Mouse (Mus musculus) T-helper 1 cell (primary cell): Measurements from ENCODE around the gene Akt1s1.
"Not testable (repeated sequence)": the region's sequence is repeated elsewhere in the genome, so short reads cannot be mapped to it uniquely, and the experiment has no call there.

Experiments
- in situ Hi-C: fragments of 300-600 bp; cut with MboI, MseI; formaldehyde crosslinking; loops from one replicate; pipeline ENCODE4 v1.15.1; 2025; ENCODE audit warnings: high pct_unique_total_duplicates

Gene Akt1s1

DNA sequence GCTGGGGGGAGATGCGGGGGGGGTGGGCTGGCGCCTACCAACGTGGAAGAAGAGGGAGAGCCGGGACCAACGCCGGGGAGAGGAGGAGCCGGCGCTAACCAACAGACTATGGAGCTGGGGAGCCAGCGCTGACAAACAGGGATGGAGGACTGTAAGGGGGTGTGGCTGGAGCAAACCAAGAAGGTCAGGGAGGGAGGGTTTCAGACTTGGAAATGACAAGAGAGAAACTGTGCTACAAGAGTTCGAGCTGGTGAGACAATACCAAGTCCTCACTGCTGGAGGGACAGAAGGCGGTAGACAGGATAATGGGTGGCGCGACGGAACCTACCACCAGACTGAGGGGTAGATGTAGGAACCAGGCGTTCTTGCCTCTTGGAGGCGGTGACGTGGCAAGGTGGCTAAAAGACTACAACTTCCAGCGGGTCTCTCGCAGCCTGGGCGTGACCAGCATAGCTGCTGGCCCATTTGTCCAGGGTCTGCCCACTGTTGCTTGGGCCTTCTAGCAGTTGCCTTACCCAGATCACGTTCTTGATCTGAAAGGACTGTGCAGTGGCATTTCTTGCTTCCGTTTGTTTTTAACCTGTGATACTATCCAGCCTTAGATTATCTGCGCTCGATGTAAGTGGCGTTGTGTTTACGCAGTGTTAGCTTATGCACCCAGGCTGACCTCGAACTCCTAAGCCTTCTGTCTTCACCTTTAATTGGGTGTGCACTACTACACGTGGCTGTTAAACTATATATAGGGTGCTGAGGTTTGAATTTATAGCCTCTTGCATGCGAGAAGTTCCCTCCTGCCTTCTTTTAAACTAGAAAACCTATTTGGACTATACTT lies 21.1 kb downstream of the Akt1s1 start, which contains the start of gene Ptov1:
Gene Ptov1, minus strand, starts transcription at position 92 of the 832 bp plus-strand sequence.
- in situ Hi-C loops: no loop called here

DNA sequence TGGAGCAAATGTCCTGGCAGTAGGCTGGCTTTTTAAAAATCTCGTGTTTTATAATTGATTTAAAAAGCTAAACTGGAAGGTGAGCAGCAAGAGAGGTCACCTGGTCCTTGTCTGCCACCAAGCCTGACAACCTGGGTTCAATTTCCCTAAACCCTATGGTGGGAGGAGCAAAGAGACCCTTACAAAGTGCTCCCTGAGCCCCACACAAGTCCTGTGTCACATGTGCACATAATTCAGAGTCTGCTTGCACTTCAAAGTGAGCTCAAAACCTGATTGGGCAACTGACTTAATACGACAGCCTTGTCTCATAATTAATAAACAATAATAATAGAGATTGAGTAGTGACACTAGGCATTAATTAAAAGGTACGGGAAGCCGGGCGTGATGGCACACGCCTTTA lies 21.8 kb downstream of the Akt1s1 start:
- in situ Hi-C loops: no loop called here

DNA sequence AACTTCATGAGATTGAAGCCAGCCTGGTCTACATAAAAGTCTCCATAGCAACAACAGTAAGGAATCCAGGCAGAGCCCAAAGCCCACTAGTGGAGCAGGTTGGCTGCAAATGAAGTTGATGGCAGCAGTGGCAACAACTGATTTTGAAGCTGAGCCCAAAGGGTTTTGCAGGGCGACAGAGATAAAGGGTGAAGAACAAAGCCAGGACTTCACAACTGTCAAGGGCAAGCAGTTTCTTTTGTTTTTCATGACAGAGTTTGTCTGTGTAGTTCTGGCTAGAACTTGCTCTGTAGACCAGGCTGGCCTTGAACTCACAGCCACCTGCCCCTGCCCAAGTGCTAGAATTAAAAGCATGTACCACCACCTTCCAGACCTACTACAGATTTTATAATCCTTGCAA lies 22.4 kb downstream of the Akt1s1 start:
- in situ Hi-C loops: no loop called here

DNA sequence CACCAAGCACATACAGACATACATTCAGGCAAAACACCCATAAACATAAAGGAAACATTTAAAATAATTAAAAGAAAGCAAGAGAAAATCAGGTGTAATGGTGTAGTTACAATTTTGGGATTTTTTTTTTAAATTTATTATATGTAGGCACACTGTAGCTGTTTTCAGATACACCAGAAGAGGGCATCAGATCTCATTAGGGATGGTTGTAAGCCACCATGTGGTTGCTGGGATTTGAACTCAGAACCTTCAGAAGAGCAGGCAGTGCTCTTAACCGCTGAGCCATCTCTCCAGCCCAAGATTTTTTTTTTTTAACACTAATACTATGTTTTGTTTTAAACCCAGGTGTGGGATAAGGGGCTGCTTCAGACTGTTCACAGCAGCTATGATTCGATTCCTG lies 23.0 kb downstream of the Akt1s1 start:
- in situ Hi-C loops: not testable (repeated sequence)

DNA sequence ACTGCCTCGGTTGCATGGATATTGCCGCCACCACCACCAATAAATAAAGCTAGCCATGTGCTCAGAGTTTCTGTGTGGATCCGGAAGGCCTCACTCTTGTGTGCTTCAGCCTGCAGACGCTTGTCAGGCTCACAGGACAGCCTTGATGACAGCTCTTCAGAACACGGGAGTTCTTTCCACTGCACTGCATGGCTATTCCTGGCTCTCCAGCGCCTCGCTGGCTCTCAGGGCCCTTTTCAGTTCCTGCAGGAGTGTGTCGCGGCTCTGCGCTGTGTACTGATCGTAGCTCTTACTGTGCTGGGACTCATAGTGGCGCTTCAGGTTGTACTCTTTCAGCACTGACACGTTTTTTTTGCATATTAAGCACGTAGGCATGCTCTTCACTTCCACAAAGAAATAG lies 29.0 kb downstream of the Akt1s1 start:
- in situ Hi-C loops: no loop called here

DNA sequence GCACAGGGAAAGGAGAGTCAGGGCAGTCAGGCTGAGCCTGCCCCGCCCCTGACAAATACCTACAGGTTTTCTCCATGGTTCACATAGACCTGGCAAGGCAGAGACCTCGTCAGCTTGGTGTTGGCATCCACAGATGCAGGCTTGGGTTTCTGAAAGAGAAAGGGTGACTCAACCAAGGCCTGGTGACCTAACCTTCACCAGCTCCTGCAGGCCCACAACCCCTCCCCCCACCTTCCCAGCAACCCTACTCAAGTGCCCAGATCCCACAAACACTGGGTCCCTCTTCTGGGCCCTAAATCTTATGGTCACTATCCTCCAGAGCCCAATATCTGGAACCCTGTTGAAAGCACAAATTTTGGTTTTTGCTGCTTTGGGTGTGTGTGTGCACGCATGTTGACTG lies 34.2 kb downstream of the Akt1s1 start:
- in situ Hi-C loops: loop anchor here (5.0 kb wide), 1 partner anchor 74 kb away; no protein-coding TSS in a partner anchor

DNA sequence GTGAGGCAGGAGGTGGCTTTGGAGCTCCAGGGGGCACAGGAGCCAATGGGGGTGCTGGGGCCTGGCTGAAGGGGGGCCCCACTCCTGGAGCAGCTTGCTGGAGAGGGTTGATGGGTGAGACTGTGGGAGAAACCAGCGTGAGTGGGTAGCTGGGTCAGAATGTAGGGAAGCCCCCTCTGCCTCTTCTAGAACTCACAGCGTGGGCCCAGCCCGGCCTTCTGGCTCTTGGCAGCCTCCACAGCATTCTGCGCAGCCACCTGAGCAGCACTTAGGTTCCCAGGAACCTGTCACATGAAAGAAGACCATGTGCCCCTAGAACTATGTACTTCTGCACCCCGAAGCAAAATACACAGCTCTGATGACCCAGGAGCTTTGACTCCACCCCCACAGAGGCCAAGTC lies 35.8 kb downstream of the Akt1s1 start:
- in situ Hi-C loops: loop anchor here (5.0 kb wide), 1 partner anchor 73 kb away; no protein-coding TSS in a partner anchor

DNA sequence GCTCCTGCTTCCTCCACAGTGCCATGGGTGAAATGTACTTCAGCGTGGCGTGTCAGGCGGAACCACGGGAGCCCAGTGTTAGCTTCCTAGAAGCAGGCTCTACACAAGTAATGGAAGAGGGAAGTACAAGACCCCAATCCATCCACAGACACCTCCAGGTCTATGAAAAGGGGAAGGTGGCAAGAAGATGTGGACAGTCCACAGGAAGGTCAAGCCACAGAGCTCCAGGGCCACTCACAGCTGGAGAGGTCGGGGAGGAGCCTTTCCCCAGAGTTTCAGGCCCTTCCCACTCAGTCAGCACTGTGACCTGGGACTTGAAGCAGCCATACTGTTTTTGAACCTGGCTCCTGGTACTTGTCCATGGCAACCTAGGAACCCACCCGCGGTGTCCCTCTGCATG lies 38.2 kb downstream of the Akt1s1 start:
- in situ Hi-C loops: no loop called here

DNA sequence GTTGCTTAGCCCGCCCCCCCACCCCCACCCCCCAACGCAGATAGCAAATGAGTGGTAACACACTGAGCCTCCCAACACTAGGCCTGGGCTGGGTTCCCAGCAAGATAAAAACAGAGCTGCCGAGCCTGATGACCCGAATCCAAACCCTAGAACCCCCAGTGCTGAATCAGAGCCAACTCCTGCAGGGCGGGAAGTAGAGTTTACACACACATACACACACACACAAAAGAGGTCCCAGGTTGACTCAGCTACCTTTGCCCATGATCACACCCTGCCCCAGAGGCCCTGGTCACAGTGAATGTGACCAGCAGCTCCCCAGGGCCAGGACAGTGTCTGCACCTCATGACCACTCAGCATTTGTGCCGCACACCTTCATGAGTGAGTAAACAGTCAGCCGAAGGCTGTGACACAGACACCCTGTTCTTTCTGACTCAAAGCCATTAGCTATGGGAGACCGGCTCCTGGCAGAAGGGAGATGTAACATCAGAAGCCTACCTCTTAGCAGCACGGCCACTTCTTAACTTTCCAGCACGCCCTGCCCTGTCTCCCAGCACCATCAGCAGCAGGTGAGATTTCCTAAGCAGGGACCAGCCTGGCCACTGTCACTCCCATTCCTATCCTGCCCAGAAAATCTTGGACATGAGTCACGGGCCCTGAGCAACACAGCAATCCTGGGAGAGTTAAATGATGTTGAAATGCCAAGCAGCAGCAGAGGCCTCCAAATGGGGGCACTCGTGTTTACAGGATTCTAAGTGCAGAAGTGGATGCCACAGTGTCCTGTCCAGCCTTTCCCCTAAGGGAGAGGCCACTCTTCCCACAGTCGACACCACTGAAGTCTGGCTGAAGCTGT lies 39.7 kb downstream of the Akt1s1 start:
- in situ Hi-C loops: no loop called here

DNA sequence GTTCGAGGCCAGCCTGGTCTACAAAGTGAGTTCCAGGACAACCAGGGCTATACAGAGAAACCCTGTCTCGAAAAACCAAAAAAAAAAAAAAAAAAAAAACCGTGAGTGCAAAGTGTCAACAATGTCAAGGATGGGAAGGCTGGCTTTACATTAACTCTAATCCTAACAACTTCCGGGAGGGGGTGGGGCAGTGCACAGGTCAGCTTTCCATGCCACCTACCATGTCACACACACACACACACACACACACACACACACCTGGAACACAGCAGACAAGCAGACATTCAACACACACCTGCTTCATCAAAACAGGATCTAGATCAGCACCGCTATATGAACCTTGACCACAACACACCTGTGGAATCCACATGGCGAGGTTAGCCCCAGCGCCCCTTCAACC lies 41.4 kb downstream of the Akt1s1 start:
- in situ Hi-C loops: loop anchor here (10.0 kb wide), 1 partner anchor 815 kb away; the partner anchor contains the start of gene Dbp

DNA sequence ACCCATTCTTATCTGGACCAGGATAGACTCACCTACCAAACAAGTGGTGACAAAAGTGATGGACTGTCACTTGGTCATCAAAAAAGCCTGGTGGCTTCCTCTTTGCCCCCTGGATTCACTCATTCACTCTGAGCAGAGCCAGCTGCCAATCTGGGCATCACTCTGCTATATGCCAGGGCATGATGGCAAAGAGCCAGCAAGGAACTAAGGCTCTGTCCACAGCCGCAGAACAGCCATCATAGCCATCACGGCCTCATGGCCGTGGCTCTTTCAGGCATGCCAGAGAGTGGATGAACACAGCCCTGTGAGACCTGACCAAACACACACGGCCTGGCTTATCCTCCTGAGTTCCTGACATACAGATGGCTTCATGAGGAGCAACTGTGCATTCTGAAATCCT lies 41.9 kb downstream of the Akt1s1 start:
- in situ Hi-C loops: loop anchor here (10.0 kb wide), 1 partner anchor 814 kb away; the partner anchor contains the start of gene Dbp

DNA sequence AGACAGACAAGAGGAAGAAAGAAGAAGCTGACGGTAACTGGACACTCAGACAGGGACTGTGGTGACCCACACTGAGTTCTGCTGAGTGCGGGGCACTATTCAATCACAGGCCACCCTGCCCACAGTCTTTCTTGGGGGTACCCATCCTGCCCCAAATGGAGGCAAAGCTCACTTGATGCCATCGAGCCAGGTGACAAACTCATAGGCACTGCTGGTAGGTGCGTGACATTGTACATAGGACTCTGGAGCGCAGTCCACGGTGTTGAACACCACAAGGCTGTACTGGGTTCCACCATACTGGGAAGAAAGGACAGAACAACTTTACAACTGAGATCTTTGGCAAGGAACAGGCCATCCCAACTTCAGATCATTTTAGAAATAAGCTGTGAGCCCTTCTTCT lies 42.8 kb downstream of the Akt1s1 start:
- in situ Hi-C loops: loop anchor here (10.0 kb wide), 1 partner anchor 813 kb away; the partner anchor contains the start of gene Dbp

DNA sequence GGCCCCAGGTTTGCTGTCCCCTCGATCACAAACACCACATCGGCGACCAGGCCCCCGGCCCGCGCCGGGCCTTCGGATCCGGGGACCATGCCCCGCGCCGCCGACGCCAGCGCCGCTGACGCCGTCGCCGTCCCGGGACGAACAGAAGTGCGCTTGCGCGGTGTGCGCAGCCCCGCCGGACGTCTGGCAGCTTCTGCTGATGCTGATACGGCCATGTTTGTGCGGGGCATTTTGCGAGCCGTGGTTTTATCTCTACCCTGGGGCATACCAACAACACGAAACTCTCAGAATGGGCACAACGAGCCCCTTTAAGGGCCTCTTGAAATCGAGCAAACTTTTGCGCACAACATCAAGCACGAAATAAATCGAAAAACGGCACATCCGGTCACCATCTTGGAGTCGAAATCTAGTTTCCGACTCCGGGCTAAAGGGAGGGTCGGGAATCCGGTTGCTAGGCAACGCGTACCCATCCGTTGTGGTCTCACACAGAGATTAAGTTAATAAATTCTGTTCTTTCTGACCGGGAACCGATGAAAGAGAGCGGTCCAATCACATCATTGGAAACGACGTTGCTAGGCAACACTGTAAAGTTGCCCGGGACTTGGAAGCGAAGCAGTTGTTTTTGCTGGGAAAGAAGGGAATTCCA lies 43.6 kb downstream of the Akt1s1 start, which contains the start of gene Med25:
Gene Med25, minus strand, starts transcription at position 437 of the 646 bp plus-strand sequence.
- in situ Hi-C loops: loop anchor here (10.0 kb wide), 1 partner anchor 812 kb away; the partner anchor contains the start of gene Dbp

DNA sequence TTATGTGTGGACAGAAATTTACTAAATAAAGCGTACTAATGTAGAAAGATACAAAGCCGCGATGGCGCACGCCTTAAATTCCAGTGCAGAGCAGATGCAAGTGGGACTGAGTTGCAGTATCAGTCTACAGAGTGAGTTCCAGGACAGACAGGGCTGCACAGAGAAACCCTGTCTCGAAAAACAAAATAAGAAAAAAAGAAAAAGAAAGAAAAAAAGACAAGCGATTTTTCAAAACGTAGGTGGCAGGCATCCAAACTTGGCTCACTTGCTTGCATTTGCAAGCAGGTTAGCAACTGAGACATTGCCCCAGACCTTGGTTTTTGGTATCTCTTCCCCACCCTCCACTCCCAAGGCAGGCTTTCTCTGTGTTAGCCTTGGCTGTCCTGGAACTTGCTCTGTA lies 44.4 kb downstream of the Akt1s1 start:
- in situ Hi-C loops: loop anchor here (10.0 kb wide), 1 partner anchor 812 kb away; the partner anchor contains the start of gene Dbp

DNA sequence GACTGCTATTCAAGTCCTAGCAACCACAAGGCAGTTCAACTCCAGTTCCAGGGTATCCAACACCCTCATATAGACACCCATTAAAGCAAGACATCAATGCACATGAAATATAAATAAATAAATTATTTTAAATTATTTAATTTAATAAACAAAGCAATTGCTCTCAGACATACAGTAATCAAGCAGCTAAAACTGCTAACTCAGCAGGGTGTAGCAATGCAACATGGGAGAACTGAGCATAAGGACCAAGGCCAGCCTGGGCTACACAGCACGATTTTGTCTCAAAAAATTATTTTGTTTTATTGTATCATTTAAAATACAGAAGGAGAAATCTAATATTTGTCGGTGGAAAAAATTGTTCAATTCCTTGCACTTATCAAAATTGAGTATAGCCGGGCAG lies 45.4 kb downstream of the Akt1s1 start:
- in situ Hi-C loops: loop anchor here (10.0 kb wide), 1 partner anchor 811 kb away; the partner anchor contains the start of gene Dbp

DNA sequence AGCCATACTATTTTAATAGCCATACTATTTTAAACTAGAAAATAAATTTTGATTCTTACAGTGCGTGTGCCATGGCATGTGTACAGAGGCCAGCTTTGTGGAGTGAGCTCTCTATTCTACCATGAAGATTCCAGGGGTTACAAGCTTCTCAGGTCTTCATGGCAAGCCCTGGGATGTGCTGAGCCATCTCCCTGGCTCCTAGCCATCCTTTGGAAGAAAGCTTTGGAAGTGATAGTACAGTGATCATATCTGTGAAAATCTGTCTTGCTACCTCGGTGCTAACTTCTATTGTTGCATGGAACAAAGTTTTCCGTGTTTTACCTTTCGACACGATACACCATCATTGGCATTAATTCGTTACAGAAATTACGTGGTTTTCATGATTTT lies 46.4 kb downstream of the Akt1s1 start:
- in situ Hi-C loops: loop anchor here (10.0 kb wide), 1 partner anchor 810 kb away; the partner anchor contains the start of gene Dbp

DNA sequence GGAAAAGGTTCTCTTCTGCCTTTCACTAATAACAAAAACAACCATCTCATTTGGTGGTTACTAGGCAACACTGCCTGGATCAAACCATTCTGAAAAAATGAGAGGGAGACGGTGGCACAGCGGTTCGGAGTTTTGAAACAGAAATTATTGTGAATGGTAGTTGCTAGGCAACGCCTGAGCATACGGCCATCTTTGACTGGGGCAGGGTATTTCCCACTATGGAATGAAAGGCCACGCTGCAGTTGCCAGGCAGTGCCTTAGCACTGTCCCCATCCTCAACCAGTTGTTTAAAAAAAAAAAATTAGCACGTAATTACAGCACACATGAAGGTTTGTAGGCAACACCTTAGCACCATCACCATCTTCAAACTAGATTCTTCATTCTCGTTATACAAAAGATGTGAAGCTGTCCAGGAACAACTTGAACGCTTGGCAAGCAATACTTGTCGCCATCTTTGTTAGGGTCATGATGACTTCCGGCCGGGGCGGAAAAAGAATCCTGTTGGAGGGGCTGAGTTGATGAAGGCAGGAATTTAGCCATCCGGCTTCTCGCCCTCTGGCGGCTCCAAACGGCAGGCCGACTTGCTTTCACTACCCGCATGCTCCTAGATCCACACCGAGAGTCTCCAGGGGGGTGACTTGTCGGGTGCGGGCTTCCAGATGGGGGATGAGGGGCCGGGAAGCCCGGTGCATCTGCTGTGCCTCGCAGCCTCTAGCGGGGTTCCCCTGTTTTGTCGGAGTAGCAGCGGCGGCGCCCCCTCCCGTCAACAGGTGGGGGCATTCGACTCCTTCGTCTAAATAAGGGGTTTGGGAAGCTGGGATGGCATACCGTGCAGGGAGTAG lies 47.0 kb downstream of the Akt1s1 start, which contains the start of gene Fuz:
Gene Fuz, plus strand, starts transcription at position 487 of the 842 bp plus-strand sequence.
- in situ Hi-C loops: loop anchor here (10.0 kb wide), 1 partner anchor 809 kb away; the partner anchor contains the start of gene Dbp

DNA sequence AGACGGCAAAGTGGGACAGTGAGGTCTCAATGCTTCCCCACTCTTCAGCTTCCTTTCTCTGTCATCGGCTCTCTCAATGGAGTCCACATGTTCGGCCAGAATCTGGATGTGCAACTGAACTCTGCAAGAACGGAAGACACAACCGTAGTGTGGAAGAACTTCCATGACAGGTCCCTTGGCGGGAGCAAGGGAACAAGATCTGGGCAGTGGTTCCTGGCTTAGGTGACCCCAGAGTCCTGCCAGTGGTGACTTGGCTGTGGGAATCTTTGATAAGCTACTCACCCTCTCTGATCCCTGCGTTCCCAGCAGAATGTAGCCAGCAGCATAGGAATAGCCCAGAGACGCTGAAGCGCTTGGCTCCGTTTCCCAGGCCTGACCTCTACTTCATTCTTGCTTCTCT lies 47.7 kb downstream of the Akt1s1 start:
- in situ Hi-C loops: loop anchor here (10.0 kb wide), 1 partner anchor 808 kb away; the partner anchor contains the start of gene Dbp

DNA sequence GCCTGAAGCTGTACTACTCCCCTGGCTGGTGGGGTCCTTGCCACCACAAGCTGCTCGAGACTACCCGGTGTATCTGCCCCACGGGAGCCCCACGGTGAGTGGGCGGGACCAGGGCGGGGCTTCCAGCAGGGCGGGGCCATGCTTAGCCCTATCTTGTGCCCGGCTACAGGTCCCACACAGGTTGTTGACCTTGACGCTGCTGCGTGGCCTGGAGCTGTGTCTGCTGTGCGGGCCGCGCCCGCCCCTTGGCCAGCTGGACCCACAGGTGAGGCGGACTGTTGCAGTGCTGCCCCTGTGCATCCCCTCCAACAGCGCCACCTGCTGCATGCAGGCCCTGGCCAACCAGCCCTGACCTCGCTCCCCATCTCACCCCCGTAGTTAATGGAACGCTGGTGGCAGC lies 49.8 kb downstream of the Akt1s1 start:
- in situ Hi-C loops: loop anchor here (10.0 kb wide), 1 partner anchor 806 kb away; the partner anchor contains the start of gene Dbp

DNA sequence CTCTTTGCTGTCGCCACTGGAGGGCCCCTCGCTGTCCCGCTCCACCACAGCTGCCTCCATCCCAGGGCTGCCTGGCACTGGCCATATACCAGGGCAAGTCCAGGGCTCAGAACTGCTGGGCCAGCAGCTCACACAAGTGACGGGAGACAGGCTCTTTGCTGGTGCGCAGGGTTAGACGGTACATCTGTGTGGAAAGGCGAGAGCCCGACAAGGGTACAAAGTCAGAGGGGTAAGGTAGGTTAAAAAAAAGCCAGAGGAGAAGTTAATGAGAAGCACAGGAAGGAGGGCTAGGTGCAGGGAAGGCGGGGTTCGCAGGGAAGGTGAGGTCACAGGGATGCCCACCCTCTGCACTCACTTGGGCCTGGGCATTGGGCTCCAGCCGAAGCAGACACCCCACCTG lies 51.8 kb downstream of the Akt1s1 start:
- in situ Hi-C loops: no loop called here
